Mouse (Mus musculus) lung, embryonic 16.5 days (tissue): Measurements from ENCODE around the gene Hacd2. TPM values are rescaled to one million over a fixed set of nuclear protein-coding genes. Genes with fewer than 3 reads are reported as not detected.
A peak's percentile ranks its signal among the peaks of the same experiment; 100 is the strongest.

Experiments used
- ATAC-seq: fragments of 200-750 bp; cut with Nextera tagmentation; 2 replicates; pipeline ENCODE4 v1.8.0; 2017; ENCODE audit warnings: low read depth, mild to moderate bottlenecking, moderate library complexity
- H3K27ac ChIP-seq: fragments of 300-500 bp; sonication (generic); 2 replicates; pipeline ENCODE4 v1.5.1; 2014; ENCODE audit warnings: mild to moderate bottlenecking, control low read depth, low read length
- H3K27me3 ChIP-seq: fragments of 300-500 bp; sonication (generic); 2 replicates; pipeline ENCODE4 v1.6.1; 2014; ENCODE audit warnings: low read depth, low read length, mixed read lengths; ENCODE audit not compliant: control insufficient read depth, insufficient read depth
- H3K36me3 ChIP-seq: fragments of 300-500 bp; sonication (generic); 2 replicates; pipeline ENCODE4 v1.6.1; 2014; ENCODE audit warnings: low read length; ENCODE audit not compliant: control insufficient read depth, insufficient read depth
- H3K4me1 ChIP-seq: fragments of 300-500 bp; sonication (generic); replicated peaks from 2 replicates; pipeline ENCODE4 v1.6.1; 2014; ENCODE audit warnings: low read length, mixed read lengths; ENCODE audit not compliant: control insufficient read depth, insufficient read depth
- H3K4me2 ChIP-seq: fragments of 300-500 bp; sonication (generic); 2 replicates; pipeline ENCODE4 v1.6.1; 2014; ENCODE audit warnings: low read depth, low read length, control low read depth
- H3K4me3 ChIP-seq: fragments of 300-500 bp; sonication (generic); 2 replicates; pipeline ENCODE4 v1.5.1; 2014; ENCODE audit warnings: mild to moderate bottlenecking, low read length, control low read depth
- H3K9ac ChIP-seq: fragments of 300-500 bp; sonication (generic); 2 replicates; pipeline ENCODE4 v1.6.1; 2014; ENCODE audit warnings: low read length, control low read depth
- H3K9me3 ChIP-seq: fragments of 300-500 bp; sonication (generic); 2 replicates; pipeline ENCODE4 v1.6.1; 2016; ENCODE audit warnings: low read length; ENCODE audit not compliant: control insufficient read depth
- WGBS: fragments of 180-500 bp; shearing (Covaris S2); extraction: QIAGEN DNeasy Blood & Tissue Kit; methylation state at CpG from one replicate; pipeline ENCODE4 v1.1.7; 2014; 5-methylcytosine and 5-hydroxymethylcytosine counted together
- polyA plus RNA-seq: library from polyadenylated mRNA; unstranded; fragments of >200 nt; fragmentation: Nextera tagmentation; extraction: Ambion mirVana; gene quantifications from 2 replicates; pipeline ENCODE4 v1.2.1, GENCODE M21; 2015

The Hacd2 gene
- polyA plus RNA-seq, 1 experiment from 2014 or later = 78.2 TPM

- no peaks in the 10 kb centered on the region for H3K27me3 ChIP-seq
- H3K4me1 ChIP-seq = no peaks in the 10 kb centered on the region
- no peaks in the 10 kb centered on the region for H3K36me3 ChIP-seq
- H3K4me2 ChIP-seq = no peak overlapping the region
- no peaks in the 10 kb centered on the region for H3K9me3 ChIP-seq
- H3K27ac ChIP-seq = no peak overlapping the region
- H3K4me3 ChIP-seq = no peak overlapping the region
- 88% methylated on average over 3 of the region's 3 CpGs for WGBS
- H3K9ac ChIP-seq = no peak overlapping the region
- ATAC-seq = no peak
These were observed 75.8 kb downstream of the Hacd2 start for GRCm38 (mm10) chr16:35097870-35098530.

GRCm38 (mm10) chr16:35101751-35102420 is 79.7 kb downstream of the Hacd2 start:
- 87% methylated on average over 12 of the region's 12 CpGs for WGBS
- no peak overlapping the region for H3K27ac ChIP-seq

GRCm38 (mm10) chr16:35102866-35103620 is 80.8 kb downstream of the Hacd2 start:
- H3K27ac ChIP-seq = no peak overlapping the region
- no peaks in the 10 kb centered on the region for H3K4me1 ChIP-seq
- no peak overlapping the region for H3K9ac ChIP-seq
- H3K36me3 ChIP-seq = no peaks in the 10 kb centered on the region; the same call in 1 of the 2 replicates
- H3K9me3 ChIP-seq = no peaks in the 10 kb centered on the region
- 47% methylated on average over 7 of the region's 7 CpGs for WGBS
- ATAC-seq = no peak
- H3K27me3 ChIP-seq = no peaks in the 10 kb centered on the region
- no peak overlapping the region for H3K4me2 ChIP-seq
- no peak overlapping the region for H3K4me3 ChIP-seq

More at GRCm38 (mm10) chr16:35101751-35102420, 79.7 kb downstream of the Hacd2 start:
- no peak overlapping the region for H3K9ac ChIP-seq
- no peaks in the 10 kb centered on the region for H3K27me3 ChIP-seq
- H3K36me3 ChIP-seq = no peaks in the 10 kb centered on the region; the same call in 1 of the 2 replicates
- no peak overlapping the region for H3K4me2 ChIP-seq
- ATAC-seq = no peak
- no peak overlapping the region for H3K4me3 ChIP-seq
- H3K9me3 ChIP-seq = no peaks in the 10 kb centered on the region
- no peaks in the 10 kb centered on the region for H3K4me1 ChIP-seq

GRCm38 (mm10) chr16:35107985-35108384 is 85.8 kb downstream of the Hacd2 start:
- H3K9ac ChIP-seq = no peak overlapping the region
- ATAC-seq = no peak
- H3K27ac ChIP-seq = no peak overlapping the region
- no peak overlapping the region for H3K4me3 ChIP-seq
- no peak overlapping the region for H3K4me2 ChIP-seq
- H3K36me3 ChIP-seq = no peaks in the 10 kb centered on the region; the same call in 1 of the 2 replicates
- peaks cover 13% of the 10 kb centered on the region for H3K4me1 ChIP-seq
- H3K27me3 ChIP-seq = no peaks in the 10 kb centered on the region
- no peaks in the 10 kb centered on the region for H3K9me3 ChIP-seq
- WGBS = 92% methylated on average over 6 of the region's 6 CpGs

- peak; percentile 37; the same call in 1 of the 2 replicates for ATAC-seq
- Histone ChIP-seq H3K27me3 (no peaks in the 10 kb centered on the region), H3K4me1 (peaks cover 13% of the 10 kb centered on the region), H3K36me3 (no peaks in the 10 kb centered on the region; the same call in 1 of the 2 replicates), H3K9ac (no peak overlapping the region), H3K27ac (peak overlapping the region; percentile 55; the same call in 1 of the 2 replicates), H3K4me2 (no peak overlapping the region), H3K4me3 (no peak overlapping the region), H3K9me3 (no peaks in the 10 kb centered on the region)
- WGBS = 21% methylated on average over 8 of the region's 8 CpGs
These were observed 86.9 kb downstream of the Hacd2 start for GRCm38 (mm10) chr16:35109156-35109555.

- Histone ChIP-seq H3K27ac (peak overlapping the region; percentile 55; the same call in 1 of the 2 replicates), H3K9me3 (no peaks in the 10 kb centered on the region), H3K27me3 (no peaks in the 10 kb centered on the region), H3K36me3 (no peaks in the 10 kb centered on the region; the same call in 1 of the 2 replicates), H3K4me3 (no peak overlapping the region), H3K4me1 (peaks cover 13% of the 10 kb centered on the region), H3K4me2 (no peak overlapping the region), H3K9ac (no peak overlapping the region)
- peak; percentile 35; the same call in 1 of the 2 replicates for ATAC-seq
- 30% methylated on average over 7 of the region's 7 CpGs for WGBS
These were observed 87.5 kb downstream of the Hacd2 start for GRCm38 (mm10) chr16:35109656-35110291.

- ATAC-seq = peak; percentile 86
- no peak overlapping the region for H3K27ac ChIP-seq
- H3K36me3 ChIP-seq = no peaks in the 10 kb centered on the region; the same call in 1 of the 2 replicates
- H3K4me2 ChIP-seq = no peak overlapping the region
- peaks cover 13% of the 10 kb centered on the region for H3K4me1 ChIP-seq
- 30% methylated on average over 10 of the region's 10 CpGs for WGBS
- H3K9me3 ChIP-seq = no peaks in the 10 kb centered on the region
- no peak overlapping the region for H3K4me3 ChIP-seq
- no peak overlapping the region for H3K9ac ChIP-seq
- H3K27me3 ChIP-seq = no peaks in the 10 kb centered on the region
These were observed 88.3 kb downstream of the Hacd2 start for GRCm38 (mm10) chr16:35110410-35111142.

- H3K9me3 ChIP-seq = no peaks in the 10 kb centered on the region
- H3K9ac ChIP-seq = no peak overlapping the region
- H3K4me2 ChIP-seq = no peak overlapping the region
- H3K27ac ChIP-seq = no peak overlapping the region
- 64% methylated on average over 8 of the region's 8 CpGs for WGBS
- H3K36me3 ChIP-seq = no peaks in the 10 kb centered on the region
- H3K27me3 ChIP-seq = no peaks in the 10 kb centered on the region
- peaks cover 13% of the 10 kb centered on the region for H3K4me1 ChIP-seq
- ATAC-seq = no peak
- H3K4me3 ChIP-seq = no peak overlapping the region
These were observed 89.0 kb downstream of the Hacd2 start for GRCm38 (mm10) chr16:35111143-35111620.
